Mouse (Mus musculus) myocyte (in vitro differentiated cells): ENCODE measurements at regions not wholly inside any gene's neighbourhood (a gene's known extent, or its start where the extent isn't known, plus 50 kb on each side); places are given as distances from the start of the nearest gene placed in this dataset.

Source experiments
- H3K27me3 ChIP-seq: one replicate; pipeline ENCODE4 v1.6.1; 2011; ENCODE audit not compliant: control insufficient read depth, insufficient read depth, insufficient read length
- H3K36me3 ChIP-seq: one replicate; pipeline ENCODE4 v1.6.1; 2011; ENCODE audit not compliant: control insufficient read depth, insufficient read depth
- H3K4me2 ChIP-seq: one replicate; pipeline ENCODE4 v1.6.1; 2011; ENCODE audit warnings: low read depth, control low read depth
- H3K4me3 ChIP-seq: one replicate; pipeline ENCODE4 v1.5.1; 2011; ENCODE audit warnings: mild to moderate bottlenecking, control low read depth, moderate library complexity
- H3K79me2 ChIP-seq: one replicate; pipeline ENCODE4 v1.6.1; 2011; ENCODE audit not compliant: control insufficient read depth, insufficient read depth
- H3ac ChIP-seq: one replicate; pipeline ENCODE4 v1.6.1; 2011; ENCODE audit not compliant: control insufficient read depth, insufficient read length
- CEBPB ChIP-seq: IDR thresholded peaks from 2 replicates; pipeline ENCODE4 v1.6.1; 2011; ENCODE audit warnings: mild to moderate bottlenecking, moderate library complexity; ENCODE audit not compliant: poor library complexity, insufficient read depth, severe bottlenecking
- E2F4 ChIP-seq: IDR thresholded peaks from one replicate; pipeline ENCODE4 v1.6.1; 2011; ENCODE audit warnings: mild to moderate bottlenecking, control low read depth, moderate library complexity; ENCODE audit not compliant: insufficient read depth
- MAX ChIP-seq: IDR thresholded peaks from one replicate; pipeline ENCODE4 v1.6.1; 2011; ENCODE audit warnings: low read depth, mild to moderate bottlenecking, control low read depth
- MYOD1 ChIP-seq, 3 experiments: IDR thresholded peaks; one replicate each; pipeline ENCODE4 v1.6.1; 2011; ENCODE audit warnings: control low read depth in 2 of 3, low read depth in 2 of 3, mild to moderate bottlenecking in 2 of 3, moderate library complexity in 1 of 3; ENCODE audit not compliant: insufficient read length in 2 of 3, control insufficient read depth in 1 of 3
- MYOG ChIP-seq, 3 experiments: IDR thresholded peaks; one replicate each; pipeline ENCODE4 v1.6.1; 2011; ENCODE audit warnings: control low read depth in 2 of 3, low read depth in 2 of 3, mild to moderate bottlenecking in 2 of 3; ENCODE audit not compliant: insufficient read length in 2 of 3, control insufficient read depth in 1 of 3, insufficient read depth in 1 of 3
- POLR2A ChIP-seq: IDR thresholded peaks from one replicate; pipeline ENCODE4 v1.6.1; 2011; ENCODE audit warnings: low read depth, mild to moderate bottlenecking, control low read depth, moderate library complexity; ENCODE audit not compliant: insufficient read length
- POLR2AphosphoS2 ChIP-seq: IDR thresholded peaks from one replicate; pipeline ENCODE4 v1.6.1; 2011; ENCODE audit warnings: low read depth, control low read depth; ENCODE audit not compliant: insufficient read length
- REST ChIP-seq: IDR thresholded peaks from one replicate; pipeline ENCODE4 v1.6.1; 2011; ENCODE audit warnings: mild to moderate bottlenecking, control low read depth, moderate library complexity; ENCODE audit not compliant: insufficient read depth, insufficient read length
- SRF ChIP-seq: IDR thresholded peaks from one replicate; pipeline ENCODE4 v1.6.1; 2011; ENCODE audit warnings: low read depth; ENCODE audit not compliant: control insufficient read depth, insufficient read length
- TCF12 ChIP-seq: IDR thresholded peaks from one replicate; pipeline ENCODE4 v1.6.1; 2011; ENCODE audit warnings: mild to moderate bottlenecking, control low read depth; ENCODE audit not compliant: poor library complexity, insufficient read depth, severe bottlenecking
- TCF3 ChIP-seq: IDR thresholded peaks from one replicate; pipeline ENCODE4 v1.6.1; 2011; ENCODE audit warnings: low read depth, control low read depth; ENCODE audit not compliant: insufficient read length
- USF1 ChIP-seq: IDR thresholded peaks from one replicate; pipeline ENCODE4 v1.6.1; 2011; ENCODE audit warnings: low read depth, mild to moderate bottlenecking, control low read depth, moderate library complexity

DNA sequence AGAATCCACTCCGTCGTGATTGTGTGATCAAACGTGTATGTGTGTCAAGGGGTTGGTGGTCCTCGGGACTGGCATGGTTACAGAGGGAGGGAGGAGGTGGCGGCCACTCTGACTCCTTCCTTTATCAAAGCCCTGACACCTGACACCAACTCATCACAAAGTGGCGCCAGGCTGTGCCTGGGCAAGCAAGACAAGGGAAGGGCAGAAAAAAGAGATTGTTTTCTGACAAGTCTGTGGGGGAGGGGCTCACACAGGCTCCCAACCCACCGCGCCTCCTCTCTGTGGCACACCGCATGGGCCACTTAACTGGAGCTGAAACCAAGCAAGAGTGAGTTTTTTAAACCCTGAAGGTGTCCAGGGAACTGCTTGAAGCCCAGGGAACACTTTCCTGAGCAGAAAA lies 68.5 kb downstream of the Ier5 start:
- H3K27me3 ChIP-seq = no peaks in the 10 kb centered on the region
- no peaks in the 10 kb centered on the region for H3K79me2 ChIP-seq
- no peaks in the 10 kb centered on the region for H3K36me3 ChIP-seq
- no peak overlapping the region for H3K4me3 ChIP-seq
- no peak overlapping the region for H3ac ChIP-seq
- TF ChIP-seq POLR2A = no peak
- no peak for TF ChIP-seq E2F4
- TF ChIP-seq MAX = no peak
- no peak for TF ChIP-seq MYOD1 (IDR thresholded peaks at IDR 0.05; ENCODE audit: control insufficient read depth in 1 of 3, insufficient read length in 2 of 3, low read depth in 2 of 3)
- TF ChIP-seq USF1 = no peak
- TF ChIP-seq POLR2AphosphoS2 = no peak
- no peak for TF ChIP-seq MYOG (IDR thresholded peaks at IDR 0.05; ENCODE audit: control insufficient read depth in 1 of 3, insufficient read depth in 1 of 3, insufficient read length in 2 of 3, low read depth in 2 of 3)
- no peak for TF ChIP-seq REST
- no peak for TF ChIP-seq SRF
- TF ChIP-seq TCF3 = no peak
- TF ChIP-seq TCF12 = no peak
- TF ChIP-seq CEBPB = no peak
- no peak overlapping the region for H3K4me2 ChIP-seq

DNA sequence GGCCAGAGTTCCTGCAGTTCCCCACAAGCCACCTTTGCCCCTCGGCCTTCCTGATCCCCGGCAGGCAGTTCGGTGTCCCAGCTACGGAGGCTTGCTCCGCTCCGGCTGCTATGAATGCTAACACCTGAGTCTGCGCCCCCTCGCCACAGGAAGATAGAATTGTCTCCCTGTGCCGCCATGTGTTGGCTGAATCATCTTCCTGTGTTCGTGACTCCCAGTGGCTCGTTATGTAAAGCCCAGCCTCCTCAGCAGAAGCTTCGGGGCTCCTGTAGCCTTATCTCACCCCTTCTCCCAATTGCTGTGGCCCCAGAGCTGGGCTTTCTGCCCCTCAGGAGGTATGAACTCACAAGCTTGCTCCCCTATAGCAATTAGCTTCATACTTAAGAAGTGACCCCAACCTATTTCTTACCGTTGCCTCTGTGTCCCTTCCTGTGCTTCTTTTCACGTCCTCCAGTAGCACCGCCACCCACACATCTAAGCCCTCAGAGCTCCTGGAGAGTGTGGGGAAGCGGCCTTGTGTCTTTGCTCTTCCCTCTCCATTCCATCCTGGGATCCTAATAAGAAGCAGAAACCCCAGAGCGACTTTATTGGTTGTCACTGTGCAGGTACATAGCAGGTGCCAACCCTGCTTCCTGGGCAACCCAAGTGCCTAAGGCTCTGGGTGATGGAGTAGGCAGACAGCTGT lies 70.1 kb downstream of the Ier5 start:
- Histone ChIP-seq H3ac (no peak overlapping the region), H3K4me3 (no peak overlapping the region), H3K36me3 (no peaks in the 10 kb centered on the region), H3K79me2 (no peaks in the 10 kb centered on the region), H3K27me3 (peaks cover 2% of the 10 kb centered on the region), H3K4me2 (no peak overlapping the region)
- TF ChIP-seq CEBPB (no peak), TCF3 (no peak), MYOG (IDR thresholded peaks at IDR 0.05; ENCODE audit: control insufficient read depth in 1 of 3, insufficient read depth in 1 of 3, insufficient read length in 2 of 3, low read depth in 2 of 3) (no peak), REST (no peak), MAX (no peak), USF1 (no peak), POLR2AphosphoS2 (no peak), E2F4 (no peak), MYOD1 (IDR thresholded peaks at IDR 0.05; ENCODE audit: control insufficient read depth in 1 of 3, insufficient read length in 2 of 3, low read depth in 2 of 3) (no peak), POLR2A (no peak), SRF (no peak)

DNA sequence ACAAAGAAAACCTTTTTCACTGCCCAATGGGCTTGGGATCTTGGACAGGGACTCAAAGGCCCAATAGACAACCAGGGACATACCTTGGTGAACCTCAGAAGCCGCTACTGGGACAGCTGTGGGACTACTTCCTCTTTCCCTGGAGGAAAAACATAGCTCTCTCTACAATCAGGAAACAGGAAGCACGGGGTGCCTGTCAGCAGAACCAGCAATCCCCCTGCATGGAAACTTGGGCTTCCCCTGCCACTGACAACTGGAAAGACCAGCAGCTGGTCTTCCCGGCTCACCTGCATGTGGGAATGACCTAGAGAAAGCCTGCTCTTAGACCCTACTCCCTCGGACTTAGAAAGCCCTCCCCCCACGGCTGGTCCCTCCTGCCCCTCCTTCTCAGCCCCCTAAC lies 70.7 kb downstream of the Ier5 start:
- Histone ChIP-seq H3K79me2 (no peaks in the 10 kb centered on the region), H3K4me3 (no peak overlapping the region), H3ac (no peak overlapping the region), H3K36me3 (no peaks in the 10 kb centered on the region), H3K4me2 (no peak overlapping the region), H3K27me3 (peaks cover 6% of the 10 kb centered on the region)
- no peak for TF ChIP-seq USF1
- TF ChIP-seq E2F4 = no peak
- no peak for TF ChIP-seq POLR2A

DNA sequence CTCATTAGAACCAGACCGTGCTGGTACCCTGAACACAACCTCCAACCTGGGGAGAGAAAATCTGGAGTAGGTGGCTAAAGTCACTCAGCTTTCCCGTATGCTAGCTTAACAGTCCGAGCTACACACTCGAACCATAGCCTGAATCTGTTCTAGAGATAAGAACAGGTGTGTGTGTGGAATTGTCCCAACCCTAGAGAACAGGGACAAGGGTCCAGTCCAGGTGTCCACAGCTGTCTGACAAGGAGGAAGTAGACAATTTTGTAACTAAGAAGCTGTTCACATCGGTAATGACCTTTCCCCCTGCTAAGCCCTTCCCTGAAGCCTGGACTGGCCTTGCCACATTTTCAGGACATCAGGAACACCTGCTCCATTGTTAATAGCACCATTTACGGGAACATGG lies 71.3 kb downstream of the Ier5 start:
- no peak overlapping the region for H3K4me3 ChIP-seq
- no peak overlapping the region for H3ac ChIP-seq
- TF ChIP-seq MAX (no peak), USF1 (no peak), POLR2A (no peak), MYOG (IDR thresholded peaks at IDR 0.05; ENCODE audit: control insufficient read depth in 1 of 3, insufficient read depth in 1 of 3, insufficient read length in 2 of 3, low read depth in 2 of 3) (no peak), E2F4 (no peak), MYOD1 (IDR thresholded peaks at IDR 0.05; ENCODE audit: control insufficient read depth in 1 of 3, insufficient read length in 2 of 3, low read depth in 2 of 3) (no peak), REST (no peak), SRF (no peak), CEBPB (no peak), TCF12 (no peak)
- no peaks in the 10 kb centered on the region for H3K79me2 ChIP-seq
- H3K27me3 ChIP-seq = peaks cover 8% of the 10 kb centered on the region
- no peak overlapping the region for H3K4me2 ChIP-seq
- no peaks in the 10 kb centered on the region for H3K36me3 ChIP-seq

DNA sequence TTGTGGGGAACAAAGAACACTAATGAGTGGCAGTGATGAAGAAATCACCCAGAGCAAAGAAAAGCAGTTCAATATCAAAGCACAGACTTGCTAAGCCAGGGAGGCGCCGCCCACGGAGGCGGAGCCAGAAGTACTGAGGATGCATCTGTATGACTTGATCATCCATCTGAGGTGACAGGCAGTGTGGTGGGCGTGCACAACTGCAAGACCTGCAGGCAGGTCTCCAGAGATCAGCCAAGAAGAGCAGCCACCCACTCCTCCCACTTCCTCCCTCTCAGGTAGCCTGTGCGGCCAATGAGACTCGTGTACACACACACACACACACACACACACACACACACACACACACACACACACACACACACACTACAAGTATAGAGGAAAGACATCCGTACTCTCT lies 71.9 kb downstream of the Ier5 start:
- H3K4me3 ChIP-seq = no peak overlapping the region
- H3K79me2 ChIP-seq = no peaks in the 10 kb centered on the region
- no peak overlapping the region for H3ac ChIP-seq
- H3K27me3 ChIP-seq = peaks cover 14% of the 10 kb centered on the region
- H3K36me3 ChIP-seq = no peaks in the 10 kb centered on the region
- no peak overlapping the region for H3K4me2 ChIP-seq
- TF ChIP-seq MYOD1 (IDR thresholded peaks at IDR 0.05; ENCODE audit: control insufficient read depth in 1 of 3, insufficient read length in 2 of 3, low read depth in 2 of 3) (peak in 1 of 3 experiments; percentile 1), TCF3 (no peak)
